Mouse (Mus musculus) spleen, adult 2 months (tissue): ENCODE measurements at regions not wholly inside any gene's neighbourhood (a gene's known extent, or its start where the extent isn't known, plus 50 kb on each side); places are given as distances from the start of the nearest gene placed in this dataset.

Experiments
- DNase-seq, 2 experiments: peaks; one replicate each; pipeline versions ENCODE4 v3.0.0 to v3.0.0-alpha.2; 2012 to 2021; ENCODE audit warnings: low spot score in 2 of 2, low read depth in 1 of 2
- H3K27ac ChIP-seq: fragments of 200-500 bp; 2 replicates; pipeline ENCODE4 v1.5.1; 2012; ENCODE audit warnings: low read length, inconsistent platforms; ENCODE audit not compliant: insufficient read depth
- H3K27me3 ChIP-seq: fragments of 200-500 bp; 2 replicates; pipeline ENCODE4 v1.6.1; 2012; ENCODE audit warnings: mild to moderate bottlenecking, moderate library complexity, low read length, inconsistent platforms; ENCODE audit not compliant: control insufficient read depth, insufficient read depth
- H3K36me3 ChIP-seq: fragments of 200-500 bp; 2 replicates; pipeline ENCODE4 v1.6.1; 2012; ENCODE audit warnings: mild to moderate bottlenecking, low read length, inconsistent platforms; ENCODE audit not compliant: control insufficient read depth, insufficient read depth
- H3K4me1 ChIP-seq: fragments of 200-500 bp; 2 replicates; pipeline ENCODE4 v1.6.1; 2011; ENCODE audit warnings: inconsistent platforms; ENCODE audit not compliant: control insufficient read depth, insufficient read depth, insufficient read length
- H3K4me3 ChIP-seq: fragments of 200-500 bp; 2 replicates; pipeline ENCODE4 v1.5.1; 2011; ENCODE audit warnings: mild to moderate bottlenecking, inconsistent platforms; ENCODE audit not compliant: insufficient read depth, insufficient read length; ENCODE audit errors: extremely low read depth
- CTCF ChIP-seq: fragments of 200-500 bp; IDR thresholded peaks from 2 replicates; pipeline ENCODE4 v1.5.1; 2011; ENCODE audit warnings: mild to moderate bottlenecking, inconsistent platforms; ENCODE audit not compliant: insufficient read depth, insufficient read length, insufficient replicate concordance; ENCODE audit errors: extremely low read depth
- POLR2A ChIP-seq: fragments of 200-500 bp; IDR thresholded peaks from 2 replicates; pipeline ENCODE4 v1.6.1; 2011; ENCODE audit warnings: low read depth, low read length, inconsistent platforms
- WGBS: fragments of 180-500 bp; shearing (Covaris S2); methylation state at CpG from one replicate; pipeline ENCODE4 v1.1.7; 2018; 5-methylcytosine and 5-hydroxymethylcytosine counted together

DNA sequence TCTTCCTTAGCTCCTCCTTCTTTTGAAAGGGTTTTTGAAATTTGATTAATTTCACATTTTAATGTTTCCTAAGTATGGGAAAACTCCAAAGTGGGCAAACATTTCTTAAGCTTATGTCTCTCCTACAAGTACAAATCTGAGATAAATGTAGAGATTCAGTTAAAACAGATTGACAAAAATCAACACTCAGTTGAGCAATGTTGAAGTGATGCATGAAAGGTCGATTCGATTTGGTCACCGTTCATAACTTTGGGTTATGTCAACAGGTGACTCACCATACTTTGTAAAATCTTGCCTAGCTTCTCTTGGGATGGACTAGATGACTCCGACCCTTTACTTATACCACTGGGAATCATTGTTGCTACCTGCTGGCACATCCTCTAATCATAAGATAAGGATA is 157.7 kb upstream of the Nr2f2 start:
- no peak for DNase-seq
- H3K27ac ChIP-seq = no peak overlapping the region
- no peaks in the 10 kb centered on the region for H3K27me3 ChIP-seq
- no peak for TF ChIP-seq POLR2A
- TF ChIP-seq CTCF = no peak
- H3K4me3 ChIP-seq = no peak overlapping the region
- no peaks in the 10 kb centered on the region for H3K4me1 ChIP-seq
- WGBS = 89% methylated on average over 4 of the region's 4 CpGs
- no peaks in the 10 kb centered on the region for H3K36me3 ChIP-seq

DNA sequence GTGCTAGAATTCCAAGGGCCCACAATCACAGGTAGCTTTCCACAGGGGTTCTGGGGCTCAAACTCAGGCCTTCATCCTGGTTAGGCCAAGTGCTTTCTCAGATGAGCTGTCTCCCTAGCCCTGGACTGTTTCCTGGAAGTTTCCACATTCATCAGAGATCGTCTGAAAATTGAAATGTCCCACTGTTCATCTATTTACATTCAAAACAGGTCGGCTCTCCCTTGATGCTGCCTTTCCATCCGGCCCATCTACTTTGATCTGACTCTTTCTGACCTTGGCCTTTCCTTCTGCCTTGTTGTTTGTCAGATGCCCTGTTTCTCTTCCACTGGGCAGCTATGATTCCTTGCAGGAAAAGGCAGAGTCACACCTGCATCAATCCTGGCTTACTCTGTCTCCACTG is 150.2 kb upstream of the Nr2f2 start:
- Histone ChIP-seq H3K27ac (no peak overlapping the region), H3K4me1 (no peaks in the 10 kb centered on the region), H3K27me3 (no peaks in the 10 kb centered on the region), H3K36me3 (no peaks in the 10 kb centered on the region), H3K4me3 (no peak overlapping the region)
- TF ChIP-seq POLR2A = no peak
- no peak for TF ChIP-seq CTCF
- DNase-seq = no peak
- WGBS = 69% methylated on average over 3 of the region's 3 CpGs

DNA sequence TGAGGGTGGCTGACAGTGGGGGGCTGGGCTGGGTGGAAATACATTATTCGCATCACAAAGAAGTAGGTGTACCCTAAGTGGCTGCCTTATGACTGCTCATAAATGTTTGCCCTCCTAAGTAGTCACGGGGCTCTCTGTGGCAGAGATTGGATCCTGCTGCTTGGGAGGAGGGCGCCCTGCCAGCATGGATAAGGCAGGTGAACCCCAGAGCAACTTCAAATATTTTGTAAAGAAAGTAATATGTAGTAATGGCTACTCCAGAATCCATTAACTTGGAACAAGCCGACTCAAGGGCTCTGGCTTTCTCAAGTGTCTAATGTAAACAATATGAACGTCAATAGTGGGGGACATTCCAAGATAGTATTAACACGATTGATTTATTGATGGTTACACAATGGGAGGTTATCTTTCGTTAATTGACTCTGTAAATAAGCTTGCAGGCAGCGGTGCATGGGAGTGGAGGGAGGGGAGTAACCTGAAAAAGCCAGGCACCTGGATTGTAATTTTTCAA is 148.9 kb upstream of the Nr2f2 start:
- no peak for DNase-seq
- H3K27ac ChIP-seq = no peak overlapping the region
- WGBS = 29% methylated on average over 8 of the region's 8 CpGs
- no peaks in the 10 kb centered on the region for H3K27me3 ChIP-seq
- H3K36me3 ChIP-seq = no peaks in the 10 kb centered on the region
- no peak overlapping the region for H3K4me3 ChIP-seq
- TF ChIP-seq POLR2A (no peak), CTCF (no peak)
- H3K4me1 ChIP-seq = no peaks in the 10 kb centered on the region

DNA sequence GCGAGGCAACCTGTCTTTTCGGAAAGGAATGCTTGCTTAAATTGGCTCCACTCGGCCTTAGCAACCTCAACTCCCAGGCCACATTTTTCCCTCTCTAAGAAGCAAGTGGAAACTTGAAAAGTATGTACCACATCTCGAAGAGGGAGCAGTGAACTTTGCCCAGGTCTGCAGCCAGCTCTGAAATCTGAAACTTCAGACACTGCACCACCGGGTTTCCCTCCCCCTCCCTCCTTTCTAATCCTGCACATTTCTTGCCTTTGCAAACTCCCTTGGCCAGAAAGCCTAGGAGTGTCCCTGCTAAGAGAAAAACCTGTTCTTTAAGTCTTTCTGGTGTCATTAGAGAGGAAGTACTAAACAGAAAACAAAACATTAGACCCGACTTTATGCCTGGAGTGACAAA is 148.1 kb upstream of the Nr2f2 start:
- Histone ChIP-seq H3K27ac (no peak overlapping the region), H3K4me3 (no peak overlapping the region), H3K27me3 (no peaks in the 10 kb centered on the region), H3K4me1 (no peaks in the 10 kb centered on the region), H3K36me3 (no peaks in the 10 kb centered on the region)
- 31% methylated on average over 6 of the region's 6 CpGs for WGBS
- DNase-seq = no peak
- TF ChIP-seq CTCF (no peak), POLR2A (no peak)

DNA sequence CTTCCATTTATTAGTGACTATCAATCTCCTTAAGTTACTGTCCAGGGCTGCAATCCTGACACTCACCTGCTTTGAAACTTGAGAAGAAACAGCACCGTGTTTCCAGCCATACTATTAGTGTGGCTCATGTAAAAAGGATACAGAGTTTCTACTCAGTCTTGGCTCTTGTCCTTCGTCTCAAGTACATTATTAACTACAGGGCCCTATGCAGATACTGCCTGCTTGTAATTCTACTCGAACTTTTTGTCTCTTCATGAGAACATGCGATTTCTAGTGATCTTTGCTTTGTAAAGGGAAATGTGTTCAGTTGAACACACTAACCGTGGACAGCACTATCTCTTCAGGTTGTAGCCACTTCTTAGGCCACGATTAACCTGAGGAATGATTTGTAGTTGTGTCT is 145.8 kb upstream of the Nr2f2 start:
- no peak for DNase-seq
- H3K27ac ChIP-seq = no peak overlapping the region
- 80% methylated on average over 6 of the region's 6 CpGs for WGBS
- no peaks in the 10 kb centered on the region for H3K36me3 ChIP-seq
- H3K4me1 ChIP-seq = no peaks in the 10 kb centered on the region
- no peak overlapping the region for H3K4me3 ChIP-seq
- no peaks in the 10 kb centered on the region for H3K27me3 ChIP-seq
- no peak for TF ChIP-seq POLR2A
- no peak for TF ChIP-seq CTCF

DNA sequence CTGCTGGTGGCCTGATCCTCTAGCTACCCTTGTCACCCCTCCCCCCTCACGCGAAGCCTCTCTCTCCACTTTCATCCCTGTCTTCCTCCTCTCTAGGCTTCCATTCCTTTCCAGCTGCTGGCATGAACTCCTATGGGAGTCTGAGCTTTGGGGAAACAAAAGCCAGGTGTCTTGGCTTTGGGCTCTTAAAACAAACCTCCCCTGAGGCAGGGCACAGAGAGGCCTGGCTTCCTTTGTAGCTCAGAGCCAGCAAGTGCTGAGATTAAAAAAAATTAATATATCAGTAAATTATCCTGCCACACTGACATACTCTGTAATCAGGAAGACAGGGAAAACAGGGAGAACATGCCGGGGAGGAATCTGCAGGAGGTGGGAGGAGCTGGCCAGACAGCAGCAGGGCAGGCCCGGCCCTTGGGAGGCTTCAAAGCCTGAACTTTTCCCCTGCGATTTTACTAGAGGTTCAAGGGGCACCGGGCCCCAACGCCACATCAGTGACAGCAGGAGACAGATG is 139.2 kb upstream of the Nr2f2 start:
- no peak overlapping the region for H3K27ac ChIP-seq
- TF ChIP-seq CTCF = no peak
- no peak for TF ChIP-seq POLR2A
- H3K27me3 ChIP-seq = no peaks in the 10 kb centered on the region
- no peaks in the 10 kb centered on the region for H3K36me3 ChIP-seq
- 56% methylated on average over 7 of the region's 7 CpGs for WGBS
- no peak overlapping the region for H3K4me3 ChIP-seq
- DNase-seq = no peak
- no peaks in the 10 kb centered on the region for H3K4me1 ChIP-seq

- 90% methylated on average over 4 of the region's 4 CpGs for WGBS
- DNase-seq = no peak
- Histone ChIP-seq H3K4me3 (no peak overlapping the region), H3K36me3 (no peaks in the 10 kb centered on the region), H3K27ac (no peak overlapping the region), H3K27me3 (no peaks in the 10 kb centered on the region), H3K4me1 (no peaks in the 10 kb centered on the region)
- TF ChIP-seq CTCF = no peak
- TF ChIP-seq POLR2A = no peak
These were observed 135.3 kb upstream of the Nr2f2 start for GRCm38 (mm10) chr7:70501821-70502220.
